ENCODE assay signal across 8 mouse cellular contexts in the genomic region with DNA sequence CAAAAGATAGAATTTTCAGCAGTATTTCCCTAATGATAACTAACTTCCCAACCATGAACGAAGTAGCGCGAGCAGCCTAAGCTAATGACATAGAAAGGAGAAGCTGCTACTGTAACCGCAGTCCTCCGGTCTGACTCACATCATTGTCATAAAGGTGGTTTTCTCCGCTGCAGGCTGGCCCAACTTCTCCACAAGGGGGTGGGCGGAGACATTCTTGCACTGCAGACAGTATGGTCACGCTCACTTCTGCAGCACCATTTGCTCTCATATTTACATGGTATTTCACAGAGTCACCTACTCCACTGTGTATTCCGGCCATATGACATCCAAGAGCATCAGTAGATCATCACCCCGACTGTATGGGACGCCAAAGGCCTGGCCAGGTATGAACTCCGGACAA. TPM values are rescaled to one million over a fixed set of nuclear protein-coding genes. Genes with fewer than 3 reads are reported as not detected.
DNase-seq lines count a peak whose midpoint lies in the region; ATAC-seq lines count a peak whose summit lies in the region.

No protein-coding gene starts in this region.

- peak; percentile 77 for ATAC-seq in intestine, embryonic 15.5 days
- ATAC-seq in hindbrain, embryonic 16.5 days = no peak

- H3K27me3 ChIP-seq in intestine, embryonic 15.5 days (replicated peaks) = no peaks in the 10 kb centered on the region
- H3K27me3 ChIP-seq in hindbrain, embryonic 16.5 days (replicated peaks; ENCODE audit: control insufficient read depth, insufficient read depth, low read length) = no peaks in the 10 kb centered on the region

- H3K4me1 ChIP-seq in intestine, embryonic 15.5 days (replicated peaks) = no peaks in the 10 kb centered on the region
- no peaks in the 10 kb centered on the region for H3K4me1 ChIP-seq in hindbrain, embryonic 16.5 days (ENCODE audit: control insufficient read depth, insufficient read depth, low read depth, low read length)

- no peak overlapping the region for H3K27ac ChIP-seq in intestine, embryonic 15.5 days
- H3K27ac ChIP-seq in hindbrain, embryonic 16.5 days (ENCODE audit: low read depth, low read length) = no peak overlapping the region

- no peaks in the 10 kb centered on the region for H3K9me3 ChIP-seq in intestine, embryonic 15.5 days
- no peaks in the 10 kb centered on the region; the same call in 1 of the 2 replicates for H3K9me3 ChIP-seq in hindbrain, embryonic 16.5 days (ENCODE audit: control insufficient read depth, low read length)

- no peak overlapping the region for H3K9ac ChIP-seq in intestine, embryonic 15.5 days
- H3K9ac ChIP-seq in hindbrain, embryonic 16.5 days (ENCODE audit: low read depth, low read length) = no peak overlapping the region

- peak; percentile 33 for DNase-seq in adrenal gland, adult 2 months
- no peak for DNase-seq in adrenal gland, postnatal 4 days (ENCODE audit: low spot score in 2 of 2)
- peak; percentile 28 for DNase-seq in ES-CJ7 (ENCODE audit: low read depth, low spot score)
- peak; percentile 39 for DNase-seq in lung, postnatal 14 days
- peak; percentile 60 for DNase-seq in thymus, postnatal 0 days (ENCODE audit: low spot score)
- no peak for DNase-seq in ovary, adult 18-20 months (ENCODE audit: low spot score)

- no peak overlapping the region for H3K4me3 ChIP-seq in intestine, embryonic 15.5 days (replicated peaks)
- no peak overlapping the region for H3K4me3 ChIP-seq in hindbrain, embryonic 16.5 days (ENCODE audit: low read length)

- no peak overlapping the region for H3K4me2 ChIP-seq in intestine, embryonic 15.5 days (replicated peaks)
- no peak overlapping the region for H3K4me2 ChIP-seq in hindbrain, embryonic 16.5 days (ENCODE audit: low read length)

- H3K36me3 ChIP-seq in intestine, embryonic 15.5 days = no peaks in the 10 kb centered on the region
- no peaks in the 10 kb centered on the region for H3K36me3 ChIP-seq in hindbrain, embryonic 16.5 days (ENCODE audit: control insufficient read depth, insufficient read depth, low read length)

- 63% methylated on average over 12 of the region's 12 CpGs for WGBS in intestine, embryonic 15.5 days
- WGBS in hindbrain, embryonic 16.5 days = 81% methylated on average over 12 of the region's 12 CpGs

RNA-seq across cellular contexts. Expression of a gene that starts 13.2 kb away (rescaled TPM):
- total RNA-seq in adrenal gland, adult 2 months (2021) = 10 to 100 TPM; 38.5 to 45.5 TPM
- polyA plus RNA-seq in adrenal gland, adult 2 months (2012; rRNA removed) = 8.8 and 9.8 TPM in 2 replicates
- total RNA-seq in adrenal gland, postnatal 4 days (2021) = 10 to 100 TPM; 57.5 to 61.5 TPM
- 5.4 and 5.7 TPM in 2 replicates for polyA plus RNA-seq in intestine, embryonic 15.5 days (2015; fragmentation: Nextera tagmentation; extraction: Ambion mirVana)
- polyA plus RNA-seq in thymus, postnatal 0 days (2015; fragmentation: Nextera tagmentation; extraction: Ambion mirVana) = 4.0 and 4.5 TPM in 2 replicates
- 3.9 and 4.0 TPM in 2 replicates for polyA plus RNA-seq in hindbrain, embryonic 16.5 days (2015; fragmentation: Nextera tagmentation; extraction: Ambion mirVana)

RNA-seq across cellular contexts. Expression of a gene that starts 27.7 kb away (rescaled TPM):
- 10 to 100 TPM; 76.3 to 91.7 TPM for total RNA-seq in adrenal gland, adult 2 months (2021)
- polyA plus RNA-seq in adrenal gland, adult 2 months (2012; rRNA removed) = 11.1 and 17.1 TPM in 2 replicates
- total RNA-seq in adrenal gland, postnatal 4 days (2021) = 10 to 100 TPM; 88.5 to 90.0 TPM
- polyA plus RNA-seq in intestine, embryonic 15.5 days (2015; fragmentation: Nextera tagmentation; extraction: Ambion mirVana) = 38.0 and 39.0 TPM in 2 replicates
- polyA plus RNA-seq in thymus, postnatal 0 days (2015; fragmentation: Nextera tagmentation; extraction: Ambion mirVana) = 26.3 and 28.2 TPM in 2 replicates
- polyA plus RNA-seq in hindbrain, embryonic 16.5 days (2015; fragmentation: Nextera tagmentation; extraction: Ambion mirVana) = 42.7 and 50.3 TPM in 2 replicates

RNA-seq across cellular contexts. Expression of a gene that starts 45.4 kb away (rescaled TPM):
- 10 to 100 TPM in 1 of 2 experiments, 1 to 10 TPM in 1; 8.6 to 12.1 TPM for total RNA-seq in adrenal gland, adult 2 months (2021)
- polyA plus RNA-seq in adrenal gland, adult 2 months (2012; rRNA removed) = 6.6 and 9.0 TPM in 2 replicates
- total RNA-seq in adrenal gland, postnatal 4 days (2021) = 10 to 100 TPM; 23.3 to 26.1 TPM
- 17.3 and 17.9 TPM in 2 replicates for polyA plus RNA-seq in intestine, embryonic 15.5 days (2015; fragmentation: Nextera tagmentation; extraction: Ambion mirVana)
- polyA plus RNA-seq in thymus, postnatal 0 days (2015; fragmentation: Nextera tagmentation; extraction: Ambion mirVana) = 12.8 and 13.5 TPM in 2 replicates
- polyA plus RNA-seq in hindbrain, embryonic 16.5 days (2015; fragmentation: Nextera tagmentation; extraction: Ambion mirVana) = 58.7 and 63.2 TPM in 2 replicates

RNA-seq across cellular contexts. Expression of a gene that starts 57.6 kb away (rescaled TPM):
- 10 to 100 TPM; 72.7 to 89.3 TPM for total RNA-seq in adrenal gland, adult 2 months (2021)
- 20.5 and 26.6 TPM in 2 replicates for polyA plus RNA-seq in adrenal gland, adult 2 months (2012; rRNA removed)
- 100 to 1,000 TPM in 1 of 2 experiments, 10 to 100 TPM in 1; 99.2 to 104 TPM for total RNA-seq in adrenal gland, postnatal 4 days (2021)
- 119 and 128 TPM in 2 replicates for polyA plus RNA-seq in intestine, embryonic 15.5 days (2015; fragmentation: Nextera tagmentation; extraction: Ambion mirVana)
- polyA plus RNA-seq in thymus, postnatal 0 days (2015; fragmentation: Nextera tagmentation; extraction: Ambion mirVana) = 113 TPM in 2 replicates
- 132 and 147 TPM in 2 replicates for polyA plus RNA-seq in hindbrain, embryonic 16.5 days (2015; fragmentation: Nextera tagmentation; extraction: Ambion mirVana)

Comparison
In these comparisons a context has a peak if more than half of its experiments do, and no peak if none do; other contexts are left out.
1. DNase-seq: peak in adrenal gland, adult 2 months (single experiment), ES-CJ7 (single experiment), lung, postnatal 14 days (single experiment) and thymus, postnatal 0 days (single experiment); none in adrenal gland, postnatal 4 days (0 of 2) and ovary, adult 18-20 months (single experiment).